Mouse (Mus musculus): ENCODE measurements around the gene Mapk8ip2. TPM values are rescaled to one million over a fixed set of nuclear protein-coding genes. Genes with fewer than 3 reads are reported as not detected.

The Mapk8ip2 gene
- polyA plus RNA-seq, 1 experiment, result 31.9 TPM

- Histone ChIP-seq H3K4me1 (ENCODE audit: control insufficient read depth, insufficient read depth, low read length) (peaks cover 26% of the 10 kb centered on the region), H3K27me3 (ENCODE audit: control insufficient read depth, insufficient read depth, low read length) (no peaks in the 10 kb centered on the region), H3K4me3 (ENCODE audit: control insufficient read depth, low read depth, low read length) (peak overlapping the region; percentile 79), H3K36me3 (ENCODE audit: control insufficient read depth, insufficient read depth, low read length) (peaks cover 1% of the 10 kb centered on the region; the same call in 1 of the 2 replicates), H3K27ac (ENCODE audit: control insufficient read depth, insufficient read depth, low read depth, low read length) (peak overlapping the region; percentile 63)
- TF ChIP-seq POLR2A (IDR thresholded peaks at IDR 0.05; ENCODE audit: control insufficient read depth, low read depth, low read length) (no peak), CTCF (IDR thresholded peaks at IDR 0.05; ENCODE audit: control insufficient read depth, insufficient read depth, insufficient replicate concordance, low read depth, low read length) (no peak)
Measured at GRCm38 (mm10) chr15:89475293-89475600, 21.5 kb downstream of the Mapk8ip2 start.

- no peaks in the 10 kb centered on the region for H3K27me3 ChIP-seq (ENCODE audit: control insufficient read depth, insufficient read depth, low read length)
- H3K4me3 ChIP-seq (ENCODE audit: control insufficient read depth, low read depth, low read length), result peak overlapping the region; percentile 79
- H3K4me1 ChIP-seq (ENCODE audit: control insufficient read depth, insufficient read depth, low read length), result peaks cover 27% of the 10 kb centered on the region
- H3K27ac ChIP-seq (ENCODE audit: control insufficient read depth, insufficient read depth, low read depth, low read length), result peak overlapping the region; percentile 63
- TF ChIP-seq POLR2A (IDR thresholded peaks at IDR 0.05; ENCODE audit: control insufficient read depth, low read depth, low read length), result peak; percentile 63
- no peak for TF ChIP-seq CTCF (IDR thresholded peaks at IDR 0.05; ENCODE audit: control insufficient read depth, insufficient read depth, insufficient replicate concordance, low read depth, low read length)
- peaks cover 1% of the 10 kb centered on the region; the same call in 1 of the 2 replicates for H3K36me3 ChIP-seq (ENCODE audit: control insufficient read depth, insufficient read depth, low read length)
Measured at GRCm38 (mm10) chr15:89475611-89476474, 22.1 kb downstream of the Mapk8ip2 start.

DNA sequence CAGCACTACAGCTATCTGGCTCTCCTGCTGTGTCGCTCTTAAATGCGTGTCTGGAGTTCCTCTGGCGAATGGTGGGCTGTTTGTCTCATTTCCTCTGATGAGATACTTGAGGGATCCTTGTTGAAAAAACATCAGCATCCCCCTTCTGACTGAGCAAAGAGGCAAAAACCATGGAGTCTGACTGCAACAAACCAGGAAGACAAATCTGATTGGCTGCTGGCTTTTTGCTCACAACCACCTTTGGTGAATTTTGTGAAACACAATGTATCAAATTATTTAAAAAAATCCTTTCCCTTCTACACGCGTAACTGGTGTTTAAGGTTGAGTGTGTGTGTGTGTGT lies 22.7 kb downstream of the Mapk8ip2 start:
- peak overlapping the region; percentile 63 for H3K27ac ChIP-seq (ENCODE audit: control insufficient read depth, insufficient read depth, low read depth, low read length)
- peaks cover 27% of the 10 kb centered on the region for H3K4me1 ChIP-seq (ENCODE audit: control insufficient read depth, insufficient read depth, low read length)
- peak overlapping the region; percentile 79 for H3K4me3 ChIP-seq (ENCODE audit: control insufficient read depth, low read depth, low read length)
- TF ChIP-seq POLR2A (IDR thresholded peaks at IDR 0.05; ENCODE audit: control insufficient read depth, low read depth, low read length), result no peak
- TF ChIP-seq CTCF (IDR thresholded peaks at IDR 0.05; ENCODE audit: control insufficient read depth, insufficient read depth, insufficient replicate concordance, low read depth, low read length), result no peak
- peaks cover 1% of the 10 kb centered on the region; the same call in 1 of the 2 replicates for H3K36me3 ChIP-seq (ENCODE audit: control insufficient read depth, insufficient read depth, low read length)
- H3K27me3 ChIP-seq (ENCODE audit: control insufficient read depth, insufficient read depth, low read length), result no peaks in the 10 kb centered on the region

DNA sequence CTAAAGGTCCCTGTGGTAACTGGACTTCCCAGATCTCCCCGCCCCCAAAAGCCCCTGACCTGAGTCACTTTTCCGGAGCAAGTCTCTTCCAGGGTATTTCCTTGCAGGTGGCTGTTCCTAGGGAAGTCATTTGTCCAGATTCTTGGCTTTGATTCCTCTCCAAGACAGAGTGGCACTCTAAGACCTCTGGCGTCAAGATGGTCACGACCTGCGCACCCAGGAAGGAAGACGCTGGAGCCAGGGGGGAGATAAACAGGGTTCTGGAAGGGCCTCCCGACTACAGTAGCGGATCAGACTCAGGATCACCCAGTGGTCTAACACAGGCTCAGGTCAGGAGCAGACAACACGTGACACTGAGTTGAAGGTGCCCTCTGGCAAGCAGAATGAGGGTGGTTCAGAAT lies 23.4 kb downstream of the Mapk8ip2 start, which contains the start of gene Arsa:
TSS of gene Arsa (minus strand) at position 335 of the 401 bp plus-strand sequence.
- Histone ChIP-seq H3K27ac (ENCODE audit: control insufficient read depth, insufficient read depth, low read depth, low read length) (peak within 1 kb of the TSS; percentile 63), H3K36me3 (ENCODE audit: control insufficient read depth, insufficient read depth, low read length) (peaks cover 1% of the 10 kb centered on the region; the same call in 1 of the 2 replicates), H3K4me1 (ENCODE audit: control insufficient read depth, insufficient read depth, low read length) (peaks cover 27% of the 10 kb centered on the region), H3K27me3 (ENCODE audit: control insufficient read depth, insufficient read depth, low read length) (no peaks in the 10 kb centered on the region), H3K4me3 (ENCODE audit: control insufficient read depth, low read depth, low read length) (peak within 1 kb of the TSS; percentile 79)
- TF ChIP-seq CTCF (IDR thresholded peaks at IDR 0.05; ENCODE audit: control insufficient read depth, insufficient read depth, insufficient replicate concordance, low read depth, low read length) (no peak), POLR2A (IDR thresholded peaks at IDR 0.05; ENCODE audit: control insufficient read depth, low read depth, low read length) (no peak)

- H3K4me1 ChIP-seq (ENCODE audit: control insufficient read depth, insufficient read depth, low read length), result peaks cover 27% of the 10 kb centered on the region
- H3K4me3 ChIP-seq (ENCODE audit: control insufficient read depth, low read depth, low read length), result no peak overlapping the region
- H3K36me3 ChIP-seq (ENCODE audit: control insufficient read depth, insufficient read depth, low read length), result peaks cover 1% of the 10 kb centered on the region; the same call in 1 of the 2 replicates
- no peaks in the 10 kb centered on the region for H3K27me3 ChIP-seq (ENCODE audit: control insufficient read depth, insufficient read depth, low read length)
- no peak overlapping the region for H3K27ac ChIP-seq (ENCODE audit: control insufficient read depth, insufficient read depth, low read depth, low read length)
- no peak for TF ChIP-seq CTCF (IDR thresholded peaks at IDR 0.05; ENCODE audit: control insufficient read depth, insufficient read depth, insufficient replicate concordance, low read depth, low read length)
- no peak for TF ChIP-seq POLR2A (IDR thresholded peaks at IDR 0.05; ENCODE audit: control insufficient read depth, low read depth, low read length)
Measured at GRCm38 (mm10) chr15:89477806-89478205, 24.1 kb downstream of the Mapk8ip2 start.

GRCm38 (mm10) chr15:89478622-89479021 lies 24.9 kb downstream of the Mapk8ip2 start:
- TF ChIP-seq CTCF (IDR thresholded peaks at IDR 0.05; ENCODE audit: control insufficient read depth, insufficient read depth, insufficient replicate concordance, low read depth, low read length) (no peak), POLR2A (IDR thresholded peaks at IDR 0.05; ENCODE audit: control insufficient read depth, low read depth, low read length) (no peak)
- H3K27ac ChIP-seq (ENCODE audit: control insufficient read depth, insufficient read depth, low read depth, low read length), result no peak overlapping the region

GRCm38 (mm10) chr15:89480584-89480983 lies 26.9 kb downstream of the Mapk8ip2 start:
- Histone ChIP-seq H3K4me3 (ENCODE audit: control insufficient read depth, low read depth, low read length) (no peak overlapping the region), H3K4me1 (ENCODE audit: control insufficient read depth, insufficient read depth, low read length) (peaks cover 15% of the 10 kb centered on the region), H3K36me3 (ENCODE audit: control insufficient read depth, insufficient read depth, low read length) (no peaks in the 10 kb centered on the region; the same call in 1 of the 2 replicates), H3K27me3 (ENCODE audit: control insufficient read depth, insufficient read depth, low read length) (no peaks in the 10 kb centered on the region), H3K27ac (ENCODE audit: control insufficient read depth, insufficient read depth, low read depth, low read length) (no peak overlapping the region)
- TF ChIP-seq POLR2A (IDR thresholded peaks at IDR 0.05; ENCODE audit: control insufficient read depth, low read depth, low read length), result no peak
- TF ChIP-seq CTCF (IDR thresholded peaks at IDR 0.05; ENCODE audit: control insufficient read depth, insufficient read depth, insufficient replicate concordance, low read depth, low read length), result no peak

More at GRCm38 (mm10) chr15:89478622-89479021, 24.9 kb downstream of the Mapk8ip2 start:
- Histone ChIP-seq H3K27me3 (ENCODE audit: control insufficient read depth, insufficient read depth, low read length) (no peaks in the 10 kb centered on the region), H3K36me3 (ENCODE audit: control insufficient read depth, insufficient read depth, low read length) (peaks cover 1% of the 10 kb centered on the region; the same call in 1 of the 2 replicates), H3K4me3 (ENCODE audit: control insufficient read depth, low read depth, low read length) (no peak overlapping the region), H3K4me1 (ENCODE audit: control insufficient read depth, insufficient read depth, low read length) (peaks cover 27% of the 10 kb centered on the region)

All from testis, adult 2 months (tissue).